14 mouse cellular contexts compared by ENCODE assay signal in the genomic region with DNA sequence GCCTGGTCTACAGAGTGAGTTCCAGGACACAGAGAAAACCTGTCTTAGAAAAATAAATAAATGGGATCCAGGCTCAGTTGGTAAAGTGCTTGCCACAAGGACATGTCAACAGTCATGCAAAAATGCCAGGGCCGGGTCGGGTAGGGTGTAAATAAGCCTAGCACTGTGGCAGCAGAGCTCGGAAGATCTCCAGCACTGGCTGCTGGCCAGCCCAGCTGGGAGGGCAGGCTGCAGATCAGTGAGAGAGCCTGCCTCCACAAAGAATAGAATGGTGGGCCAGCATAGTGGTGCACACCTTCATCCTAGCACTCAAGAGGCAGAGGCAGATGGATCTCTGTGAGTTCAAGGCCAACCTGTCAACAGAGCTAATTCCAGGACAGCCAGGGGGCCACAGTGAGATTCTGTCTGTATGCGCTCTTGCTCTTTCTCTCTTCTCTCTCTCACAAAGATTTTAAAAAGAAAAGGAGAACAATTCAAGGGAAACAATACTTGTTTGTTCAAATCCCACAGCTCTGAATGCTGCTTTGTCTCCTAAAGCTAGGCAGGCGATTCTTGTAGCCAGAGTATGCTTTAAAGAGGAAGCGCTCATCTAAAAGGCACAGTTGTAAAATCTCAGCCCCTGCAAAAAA.
A peak's percentile ranks its signal among the peaks of the same experiment; 100 is the strongest.
DNase-seq lines count a peak whose midpoint lies in the region; ATAC-seq lines count a peak whose summit lies in the region.
"Had no signal": no experiment of that assay in that cellular context is flagged by ENCODE, and none has a peak within 500 bp of the region (broad histone marks: within the 10 kb centered on the region; RNA-seq: fewer than 3 reads in every experiment).

No protein-coding gene starts in this region.

- H3K27me3 ChIP-seq in midbrain, embryonic 14.5 days (ENCODE audit: control insufficient read depth, insufficient read depth, low read length), result no peaks in the 10 kb centered on the region
- H3K27me3 ChIP-seq in midbrain, embryonic 10.5 days (ENCODE audit: low read depth, poor library complexity, severe bottlenecking), result no peaks in the 10 kb centered on the region

- H3K4me3 ChIP-seq in midbrain, embryonic 14.5 days (replicated peaks; ENCODE audit: low read depth, low read length), result no peak overlapping the region
- no peak overlapping the region for H3K4me3 ChIP-seq in midbrain, embryonic 10.5 days

- H3K9me3 ChIP-seq in midbrain, embryonic 14.5 days (ENCODE audit: control insufficient read depth, low read length), result no peaks in the 10 kb centered on the region
- no peaks in the 10 kb centered on the region for H3K9me3 ChIP-seq in midbrain, embryonic 10.5 days (replicated peaks)

- 73% methylated on average over 6 of the region's 6 CpGs for WGBS in midbrain, embryonic 14.5 days
- WGBS in midbrain, embryonic 10.5 days, result 81% methylated on average over 6 of the region's 6 CpGs

- no peak for DNase-seq in frontal cortex, adult 2 months (ENCODE audit: extremely low spot score in 1 of 2, low spot score in 1 of 2)
- peak; percentile 28 for DNase-seq in midbrain, embryonic 14.5 days
- no peak for DNase-seq in midbrain, embryonic 10.5 days (ENCODE audit: low spot score)
- DNase-seq in cerebellum, adult 11-12 months, result peak; percentile 82
- DNase-seq in telencephalon, adult 2 months (ENCODE audit: low read depth, low spot score), result peak; percentile 63
- no peak for DNase-seq in testis, postnatal 10 days (ENCODE audit: low spot score)
- no peak for DNase-seq in retina, embryonic 14.5 days (ENCODE audit: low spot score)
- DNase-seq: kidney, adult 8-10 months; right cerebral cortex, postnatal 25 days; thymus, postnatal 4 days had no signal

- H3K4me2 ChIP-seq in midbrain, embryonic 14.5 days (ENCODE audit: low read length), result no peak overlapping the region
- H3K4me2 ChIP-seq: heart, embryonic 11.5 days; liver, embryonic 11.5 days had no signal

- no peak overlapping the region for H3K27ac ChIP-seq in midbrain, embryonic 14.5 days (replicated peaks; ENCODE audit: low read depth, low read length)
- H3K27ac ChIP-seq in midbrain, embryonic 10.5 days (replicated peaks), result no peak overlapping the region

- H3K9ac ChIP-seq in midbrain, embryonic 14.5 days (replicated peaks; ENCODE audit: low read length), result no peak overlapping the region

- no peaks in the 10 kb centered on the region for H3K4me1 ChIP-seq in midbrain, embryonic 14.5 days (ENCODE audit: control insufficient read depth, insufficient read depth, low read length)
- H3K4me1 ChIP-seq in midbrain, embryonic 10.5 days, result no peaks in the 10 kb centered on the region

- peaks cover 27% of the 10 kb centered on the region for H3K36me3 ChIP-seq in midbrain, embryonic 14.5 days (ENCODE audit: control insufficient read depth, insufficient read depth, low read length)
- H3K36me3 ChIP-seq in midbrain, embryonic 10.5 days, result peaks cover 53% of the 10 kb centered on the region

- peak; percentile 38; the same call in 1 of the 2 replicates for ATAC-seq in frontal cortex, adult (ENCODE audit: low TSS enrichment)
- ATAC-seq in midbrain, embryonic 14.5 days (ENCODE audit: low FRiP score, low TSS enrichment), result no peak
- ATAC-seq: lung, postnatal 0 days had no signal

Comparison
In these comparisons a context has a peak if more than half of its experiments do, and no peak if none do; other contexts are left out.
1. DNase-seq: peak in midbrain, embryonic 14.5 days (single experiment), cerebellum, adult 11-12 months (single experiment) and telencephalon, adult 2 months (single experiment); none in frontal cortex, adult 2 months (0 of 2), midbrain, embryonic 10.5 days (single experiment), testis, postnatal 10 days (single experiment) and retina, embryonic 14.5 days (single experiment).